Comparison of ENCODE assay signal across 9 mouse cellular contexts in genomic region chr5:129121654-129122285, GRCm38 (mm10).
"Had no signal": no experiment of that assay in that cellular context is flagged by ENCODE, and none has a peak within 500 bp of the region (broad histone marks: within the 10 kb centered on the region; RNA-seq: fewer than 3 reads in every experiment).

No protein-coding gene starts in this region.

- DNase-seq: kidney, adult 8-10 months; kidney, postnatal 36 days; lung, adult 18-20 months; retina, postnatal 1 day; thymus, adult 18-20 months; thymus, postnatal 14 days had no signal

- ATAC-seq: inflammation-experienced regulatory T-cells, adult 6 months; intestine, postnatal 0 days; midbrain, embryonic 16.5 days had no signal
